Mouse (Mus musculus): ENCODE measurements around the gene Dlx1.

DNA sequence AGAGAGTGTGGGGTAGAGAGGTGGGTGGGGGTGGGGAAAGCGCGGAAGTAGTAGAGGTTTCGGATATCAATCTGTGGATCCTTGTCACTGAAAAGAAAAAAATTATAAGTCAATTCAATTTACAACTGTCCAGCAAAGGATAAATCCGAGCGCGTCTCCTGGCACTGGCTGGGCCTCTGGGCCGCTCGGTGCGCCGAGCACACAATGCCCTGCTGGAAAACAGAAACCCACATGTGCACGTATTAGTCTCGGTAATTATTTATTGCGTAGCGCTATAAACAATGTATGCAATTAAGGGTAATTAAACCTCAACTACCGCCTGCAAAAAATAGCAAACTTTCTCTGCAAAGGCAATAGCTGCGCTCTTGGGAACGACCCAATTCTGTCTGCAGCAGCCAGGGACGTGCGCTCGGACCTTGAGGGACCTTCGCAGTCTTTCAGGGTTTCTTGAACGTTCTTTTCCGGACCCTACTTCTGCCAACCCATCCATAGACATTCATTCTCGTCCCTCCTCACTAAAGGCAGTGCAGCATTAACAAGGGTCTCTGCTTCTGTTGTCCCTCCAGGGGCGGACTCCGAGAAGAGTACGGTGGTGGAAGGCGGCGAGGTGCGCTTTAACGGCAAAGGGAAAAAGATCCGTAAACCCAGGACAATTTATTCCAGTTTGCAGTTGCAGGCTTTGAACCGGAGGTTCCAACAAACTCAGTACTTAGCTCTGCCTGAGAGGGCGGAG, 2.6 kb downstream of the Dlx1 start:
- TF ChIP-seq CTCF (IDR thresholded peaks at IDR 0.05; ENCODE audit: extremely low read depth, insufficient read depth, low read length) (no peak), POLR2A (IDR thresholded peaks at IDR 0.05; ENCODE audit: extremely low read depth, insufficient read depth, low read length) (no peak)

Data from cortical plate, adult 2 months (tissue).